Mouse (Mus musculus) brain, adult 2 months (tissue): ENCODE measurements at regions not wholly inside any gene's neighbourhood (a gene's known extent, or its start where the extent isn't known, plus 50 kb on each side); places are given as distances from the start of the nearest gene placed in this dataset.

Source experiments
- DNase-seq: peaks from one replicate; pipeline ENCODE4 v3.0.0; 2011; ENCODE audit warnings: low read depth, low spot score

- DNase-seq = peak; percentile 89
These were observed 924.6 kb downstream of the Tbl1xr1 start for GRCm38 (mm10) chr3:23001071-23001470.

GRCm38 (mm10) chr3:23032064-23032463 lies 955.6 kb downstream of the Tbl1xr1 start:
- DNase-seq = no peak

DNA sequence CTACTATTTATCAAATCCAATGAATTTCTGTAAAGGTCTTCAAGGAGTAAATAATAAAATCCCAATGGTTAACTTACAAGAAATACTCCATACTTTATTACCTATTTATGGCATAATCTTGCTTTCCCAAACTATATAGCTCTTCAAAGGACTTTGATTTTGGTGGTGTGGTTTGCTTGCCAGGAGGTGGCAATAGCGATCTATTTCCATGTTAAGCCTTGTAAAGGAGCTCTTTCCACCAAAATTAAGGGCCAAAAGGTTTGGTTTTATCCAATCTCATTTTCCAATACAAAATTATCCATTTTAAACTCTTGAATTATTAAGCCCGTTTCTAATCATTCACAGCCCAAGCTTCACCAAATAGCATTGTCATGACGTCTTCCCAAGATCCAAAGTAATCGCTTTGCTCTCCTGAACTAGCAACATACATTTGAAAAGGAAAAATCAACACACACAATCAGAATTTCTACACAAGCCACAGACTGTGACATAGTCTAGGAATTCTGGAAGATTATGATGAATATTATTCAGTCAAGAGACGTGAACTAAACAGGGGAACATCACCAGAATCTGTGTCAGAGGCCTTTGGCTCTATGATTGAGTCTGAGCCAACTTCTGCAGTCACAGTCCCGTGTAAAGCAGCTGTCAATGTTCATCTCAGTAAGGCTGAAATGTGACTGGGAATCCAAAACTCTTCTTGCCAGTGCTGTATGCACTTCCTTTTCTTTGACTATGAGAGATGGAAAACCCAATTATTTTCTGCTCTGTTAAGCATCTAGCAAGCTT lies 986.9 kb downstream of the Tbl1xr1 start:
- peak; percentile 63 for DNase-seq

DNA sequence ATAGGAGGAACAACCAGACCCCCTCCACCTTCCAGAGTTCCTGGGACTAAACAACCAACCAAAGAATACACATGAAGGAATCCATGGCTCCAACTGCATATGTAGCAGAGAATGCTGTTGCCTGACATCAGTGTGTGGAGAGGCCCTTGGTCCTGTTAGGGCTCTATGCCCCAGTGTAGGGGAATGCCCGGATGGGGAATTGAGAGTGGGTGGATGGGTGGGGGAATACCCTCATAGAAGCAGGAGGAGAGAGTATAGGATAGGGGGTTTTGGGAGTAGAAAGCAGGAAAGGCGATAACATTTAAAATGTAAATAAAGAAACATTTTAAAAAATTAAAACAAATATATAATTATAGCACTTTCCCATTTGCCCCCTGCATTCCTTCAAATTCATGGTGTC lies 995.0 kb downstream of the Tbl1xr1 start:
- DNase-seq = no peak
